Mouse (Mus musculus) forelimb bud, embryonic 11.5 days (tissue): ENCODE measurements around the gene Capn12.
"Not testable (repeated sequence)": the region's sequence is repeated elsewhere in the genome, so short reads cannot be mapped to it uniquely, and the experiment has no call there.

Experiments
- DNase-seq: peaks from one replicate; pipeline ENCODE4 v3.0.0-alpha.2; 2012; ENCODE audit warnings: low read depth, low spot score

Gene Capn12

DNA sequence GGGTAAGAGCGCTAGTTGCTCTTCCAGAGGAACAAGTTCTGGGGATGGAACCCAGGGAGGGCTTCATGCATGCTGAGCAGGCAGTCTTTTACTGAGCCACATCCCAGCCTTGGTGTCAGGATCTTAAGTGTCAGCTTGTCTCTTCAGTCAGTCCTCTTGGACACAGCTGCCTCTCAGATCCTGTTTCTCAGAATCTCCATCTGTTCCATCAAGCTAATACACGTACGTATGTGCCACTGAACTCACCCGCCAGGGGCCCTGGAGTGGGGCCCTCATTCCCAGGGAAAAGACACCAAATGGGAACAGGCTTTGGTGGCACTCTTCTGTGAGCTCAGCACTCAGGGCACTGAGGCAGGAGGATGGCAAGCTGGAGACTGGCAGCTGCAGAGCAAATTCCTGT, 3.4 kb upstream of the Capn12 start:
- no peak for DNase-seq

DNA sequence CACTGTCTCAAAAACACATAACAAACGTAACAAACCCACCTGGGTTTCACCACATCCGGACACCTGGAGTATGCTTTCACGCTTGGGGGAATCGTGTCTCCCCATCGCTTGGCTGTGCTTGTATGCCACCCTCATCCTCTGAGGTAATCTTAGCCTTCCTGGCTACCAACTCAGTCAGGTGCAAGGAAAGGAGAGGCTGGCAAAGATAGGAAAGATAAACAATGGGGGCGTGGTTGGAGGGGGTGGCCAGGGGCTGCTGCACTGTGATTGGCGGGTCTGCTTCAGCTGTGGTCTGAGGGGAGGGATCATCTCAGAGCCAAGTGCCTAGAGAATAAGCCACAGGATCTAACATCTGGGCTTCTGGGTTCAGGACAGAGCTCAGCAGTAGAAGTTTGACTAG, 1.6 kb upstream of the Capn12 start:
- no peak for DNase-seq

DNA sequence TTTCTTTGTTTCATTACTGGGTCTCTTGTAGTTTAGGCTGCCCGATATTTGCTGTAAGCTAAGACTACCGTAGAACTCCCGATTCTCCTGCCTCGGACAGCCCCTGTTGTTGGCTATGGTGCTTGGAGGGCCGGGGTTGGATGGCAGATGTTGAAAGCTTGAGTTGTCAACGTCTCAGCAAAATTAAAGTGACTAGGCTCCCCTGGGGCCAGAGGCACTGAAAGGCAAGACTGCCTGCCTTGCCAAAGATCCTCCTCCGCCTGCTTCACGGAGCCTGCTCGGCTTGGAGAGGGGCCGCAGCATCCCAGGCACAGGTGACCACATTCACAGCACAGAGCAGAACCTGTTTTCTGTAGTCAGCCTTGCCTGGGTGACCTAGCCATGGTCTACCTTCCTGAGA, 668 bp upstream of the Capn12 start:
- DNase-seq = no peak

DNA sequence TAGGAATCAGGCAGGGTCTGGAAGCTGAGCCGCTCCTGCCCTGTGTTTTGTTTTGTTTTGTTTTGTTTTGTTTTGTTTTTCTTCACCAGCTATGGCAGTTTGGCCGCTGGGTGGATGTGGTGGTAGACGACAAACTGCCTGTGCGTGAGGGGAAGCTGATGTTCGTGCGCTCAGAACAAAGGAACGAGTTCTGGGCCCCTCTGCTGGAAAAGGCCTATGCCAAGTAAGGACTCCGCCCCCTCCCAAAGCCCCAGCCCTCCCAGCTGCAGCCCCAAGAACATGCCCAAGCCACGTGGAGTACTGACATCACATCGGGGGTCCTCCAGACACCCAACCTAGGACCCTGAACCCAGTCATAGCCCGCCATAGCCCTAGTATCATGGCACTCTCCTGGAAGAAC, 1.8 kb downstream of the Capn12 start:
- no peak for DNase-seq

DNA sequence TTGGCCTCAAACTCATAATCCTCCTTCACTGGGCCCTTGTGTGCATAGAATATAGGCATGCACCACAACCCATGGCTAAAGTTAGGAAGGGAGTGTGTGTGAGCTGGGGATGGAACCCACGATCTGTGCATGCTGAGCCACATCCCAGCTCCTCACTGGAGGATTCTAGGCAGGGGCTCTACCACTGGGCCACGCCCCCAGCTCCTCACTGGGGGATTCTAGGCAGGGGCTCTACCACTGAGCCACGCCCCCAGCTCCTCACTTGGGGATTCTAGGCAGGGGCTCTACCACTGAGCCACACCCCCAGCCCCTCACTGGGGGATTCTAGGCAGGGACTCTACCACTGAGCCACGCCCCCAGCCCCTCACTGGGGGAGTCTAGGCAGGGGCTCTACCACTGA, 2.5 kb downstream of the Capn12 start:
- not testable (repeated sequence) for DNase-seq

DNA sequence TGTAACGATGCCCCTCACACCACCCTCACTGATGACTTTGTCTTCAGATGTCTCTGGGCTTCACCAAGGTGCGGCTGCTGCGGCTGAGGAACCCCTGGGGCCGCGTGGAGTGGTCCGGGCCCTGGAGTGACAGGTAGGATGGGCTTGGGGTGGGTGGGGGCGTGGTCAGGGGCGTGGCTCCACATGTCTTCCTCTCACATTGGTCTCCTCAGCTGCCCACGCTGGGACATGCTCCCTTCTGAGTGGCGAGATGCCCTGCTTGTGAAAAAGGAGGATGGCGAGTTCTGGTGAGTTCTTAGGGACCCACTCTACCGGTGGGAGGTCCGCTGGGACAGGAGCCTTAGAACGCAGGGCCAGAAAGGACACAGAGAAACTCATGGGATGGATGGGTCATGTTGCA, 5.3 kb downstream of the Capn12 start:
- DNase-seq = no peak

DNA sequence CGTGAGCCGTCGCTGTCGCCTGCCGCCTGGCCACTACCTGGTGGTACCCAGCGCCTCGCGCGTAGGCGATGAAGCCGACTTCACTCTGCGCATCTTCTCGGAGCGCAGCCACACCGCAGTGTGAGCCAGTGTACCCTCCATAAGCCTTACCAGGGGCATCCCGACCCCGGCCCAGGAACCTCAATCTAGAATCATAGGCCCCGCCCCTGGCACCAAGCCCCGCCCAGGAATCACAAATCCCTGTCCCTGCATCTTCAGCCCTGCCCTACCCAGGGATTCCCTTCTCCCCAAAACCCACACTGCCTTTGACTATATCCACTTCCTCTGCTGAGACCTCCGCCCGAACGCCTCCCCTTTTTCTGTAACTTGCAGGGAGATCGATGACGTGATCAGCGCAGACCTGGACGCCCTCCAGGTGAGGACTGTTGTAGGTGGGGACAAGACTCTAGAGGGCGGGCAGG, 7.5 kb downstream of the Capn12 start:
- no peak for DNase-seq

DNA sequence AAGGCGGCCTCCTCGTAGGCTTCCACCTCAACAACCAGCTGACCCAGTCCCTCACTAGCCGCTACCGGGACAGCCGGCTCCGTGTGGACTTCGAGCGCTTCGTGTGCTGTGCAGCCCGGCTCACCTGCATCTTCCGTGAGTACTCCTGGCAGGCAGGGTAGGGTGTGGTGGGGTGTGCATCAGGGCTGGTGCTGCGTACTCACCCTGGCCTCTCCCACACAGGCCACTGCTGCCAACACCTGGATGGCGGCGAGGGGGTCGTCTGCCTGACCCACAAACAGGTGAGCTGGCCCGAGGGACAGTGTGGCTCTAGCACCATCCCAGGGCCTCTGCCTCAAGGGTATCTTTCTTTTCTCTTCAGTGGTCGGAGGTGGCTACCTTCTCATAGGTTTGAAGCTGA, 11.4 kb downstream of the Capn12 start:
- no peak for DNase-seq

DNA sequence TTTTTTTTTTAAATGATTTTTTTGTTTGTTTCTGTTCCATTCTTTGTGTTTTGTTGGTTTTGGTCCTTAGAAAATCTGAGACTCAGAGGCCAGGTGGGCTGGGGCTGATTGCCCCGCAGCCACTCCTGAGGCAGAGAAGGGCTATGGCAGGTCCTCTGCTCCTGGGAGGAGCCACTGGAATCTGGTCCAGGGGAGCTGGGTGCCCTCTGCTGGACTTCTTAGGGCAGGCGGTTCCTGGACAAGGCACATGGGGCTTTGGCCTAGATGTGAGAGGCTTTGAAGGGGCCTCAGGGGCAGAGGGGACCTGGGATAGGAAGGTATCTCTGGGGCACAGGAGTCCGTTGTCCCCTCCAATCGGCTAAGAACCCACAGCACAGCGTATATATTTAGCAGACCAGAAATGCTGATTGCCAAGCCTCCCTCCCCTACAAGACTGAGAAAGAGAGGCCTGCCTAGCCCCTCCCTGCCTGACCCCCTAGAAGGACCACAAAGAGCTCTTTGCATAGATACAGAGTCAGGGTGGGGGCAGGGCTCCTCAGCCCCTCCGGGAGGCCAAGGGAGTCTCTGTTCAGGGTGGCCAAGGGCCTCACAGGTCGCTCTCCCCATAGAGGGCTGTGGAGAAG, 12.5 kb downstream of the Capn12 start:
- DNase-seq = peak; percentile 62

DNA sequence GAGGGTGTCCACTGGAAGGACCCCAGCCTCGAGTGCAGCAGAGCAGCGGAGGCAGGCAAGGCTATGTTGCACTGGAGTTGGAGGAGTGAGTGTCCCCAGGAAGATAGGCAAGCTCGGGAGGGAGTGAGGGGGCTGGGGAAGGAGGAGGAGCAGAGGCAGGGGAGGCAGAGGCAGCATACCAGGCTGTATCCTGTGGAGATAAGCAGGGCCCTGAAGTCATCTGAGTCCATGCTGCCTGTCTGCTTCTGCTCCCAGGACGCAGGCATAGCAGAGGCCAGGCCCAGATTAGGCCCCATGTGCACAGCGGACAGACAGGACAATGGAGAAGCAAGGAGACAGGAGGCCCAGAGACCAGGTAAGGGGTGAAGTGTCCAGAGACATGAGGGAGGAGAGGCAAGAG, 13.7 kb downstream of the Capn12 start:
- no peak for DNase-seq

DNA sequence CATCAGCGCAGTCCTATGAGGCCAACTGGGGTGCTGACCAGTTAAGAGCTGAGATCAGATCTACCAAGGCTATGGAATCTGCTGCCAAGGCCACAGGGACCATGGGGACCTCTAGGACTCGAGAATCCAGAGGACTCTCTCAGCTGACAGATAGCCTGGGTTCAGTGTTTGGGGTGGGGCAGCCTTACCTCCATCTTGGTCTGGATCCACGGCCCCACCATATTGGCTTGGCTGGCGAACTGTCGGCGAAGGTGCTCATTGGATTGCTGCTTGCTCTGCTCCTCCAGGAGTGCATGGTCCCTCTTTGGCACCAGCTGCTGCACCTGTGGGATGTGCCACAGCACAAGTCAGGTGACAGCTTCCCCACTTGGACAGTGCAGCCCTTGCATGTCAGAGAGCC, 16.4 kb downstream of the Capn12 start:
- no peak for DNase-seq

DNA sequence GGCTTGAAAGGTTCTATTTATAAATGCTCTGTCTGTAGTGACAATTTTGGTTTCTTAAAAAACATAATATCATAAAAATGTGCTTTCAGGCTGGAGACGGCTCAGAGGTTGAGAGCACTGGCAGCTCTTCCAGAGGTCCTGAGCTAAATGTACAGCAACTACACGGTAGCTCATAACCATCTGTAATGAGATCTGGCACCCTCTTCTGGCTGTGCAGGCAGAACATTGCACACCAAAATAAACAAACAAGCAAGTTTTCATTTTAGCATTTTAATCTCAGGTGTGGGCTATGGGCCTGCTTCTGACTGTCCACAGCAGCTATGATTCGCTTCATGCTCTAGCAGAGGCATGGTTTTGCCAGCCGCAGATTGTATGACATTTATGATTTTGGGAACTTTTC, 18.8 kb downstream of the Capn12 start:
- no peak for DNase-seq

DNA sequence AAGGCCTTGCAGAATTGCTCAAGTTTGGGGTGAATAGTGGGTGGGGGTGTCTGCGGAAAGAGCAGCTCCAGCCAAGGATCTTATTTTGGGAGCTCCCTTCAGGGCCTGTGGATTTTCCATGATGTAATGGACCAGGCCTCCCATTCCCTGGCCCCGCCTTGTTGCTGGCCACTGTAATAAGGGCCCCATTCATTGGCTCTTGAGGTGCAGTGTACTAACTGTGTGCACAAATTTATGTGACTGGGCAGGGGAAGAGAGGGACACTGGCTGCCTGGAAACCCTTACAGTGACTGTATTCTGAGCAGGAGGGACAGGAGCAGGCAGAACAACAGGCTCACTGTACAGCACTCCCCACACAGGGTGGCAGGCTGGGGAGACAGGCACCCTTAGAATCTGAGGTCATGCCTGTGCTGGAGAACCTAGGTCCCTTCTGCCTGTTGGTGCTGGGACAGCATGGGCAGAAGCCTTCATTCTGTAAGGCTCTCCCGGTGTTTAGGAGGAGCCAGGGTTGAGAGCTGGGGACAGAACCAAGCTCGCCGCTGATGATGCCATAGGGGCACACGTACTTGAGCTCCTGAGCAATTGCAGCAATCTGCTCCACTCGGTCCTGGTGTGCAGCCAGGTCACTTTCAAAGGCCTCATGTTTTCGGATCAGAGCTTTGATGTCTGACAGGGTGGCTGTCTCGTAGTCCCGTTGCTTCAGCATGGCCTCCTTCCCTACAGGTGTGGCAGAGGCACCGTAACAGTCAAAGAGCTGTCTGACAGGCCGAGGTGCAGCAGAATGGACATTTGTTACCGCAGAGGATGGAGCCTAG, 20.3 kb downstream of the Capn12 start:
- no peak for DNase-seq

DNA sequence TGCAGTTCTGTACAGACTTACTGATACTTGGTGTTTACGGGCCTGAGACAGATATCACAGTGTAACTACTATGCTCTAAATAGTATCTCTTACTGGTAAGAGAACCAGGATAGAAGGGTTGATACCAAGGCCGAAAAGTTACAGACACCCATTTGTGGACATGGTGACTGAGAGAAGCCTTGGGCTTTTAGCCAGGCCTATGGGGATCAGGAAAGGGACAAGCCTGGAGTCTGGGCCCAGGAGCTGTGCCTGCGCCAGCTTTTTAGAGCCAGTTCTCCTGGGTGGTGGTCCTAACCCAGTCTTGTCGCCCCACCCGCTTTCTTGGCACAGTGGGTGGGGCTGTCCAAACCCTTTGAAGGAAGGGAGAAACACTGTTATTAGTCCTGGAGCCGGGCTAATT, 21.0 kb downstream of the Capn12 start:
- DNase-seq = no peak

DNA sequence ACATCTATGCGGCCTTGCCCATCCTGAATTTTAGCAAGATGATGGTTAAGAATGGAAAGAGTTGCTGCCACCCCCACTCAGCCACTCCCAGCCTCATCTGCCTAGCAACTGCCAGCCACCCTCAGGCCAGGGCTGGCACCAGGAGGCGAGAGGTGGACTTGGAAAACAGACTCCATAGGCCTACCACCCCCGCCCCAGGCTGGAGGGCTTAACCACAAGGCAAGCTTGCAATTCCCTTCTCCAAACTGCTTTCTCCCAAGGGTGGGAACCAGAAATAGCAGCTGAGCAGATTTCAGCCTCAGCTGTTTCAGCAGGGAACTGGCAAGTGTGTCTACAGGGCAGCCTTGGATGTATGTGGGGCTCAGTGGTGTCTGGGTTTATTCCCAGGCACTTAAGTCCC, 21.6 kb downstream of the Capn12 start:
- no peak for DNase-seq

DNA sequence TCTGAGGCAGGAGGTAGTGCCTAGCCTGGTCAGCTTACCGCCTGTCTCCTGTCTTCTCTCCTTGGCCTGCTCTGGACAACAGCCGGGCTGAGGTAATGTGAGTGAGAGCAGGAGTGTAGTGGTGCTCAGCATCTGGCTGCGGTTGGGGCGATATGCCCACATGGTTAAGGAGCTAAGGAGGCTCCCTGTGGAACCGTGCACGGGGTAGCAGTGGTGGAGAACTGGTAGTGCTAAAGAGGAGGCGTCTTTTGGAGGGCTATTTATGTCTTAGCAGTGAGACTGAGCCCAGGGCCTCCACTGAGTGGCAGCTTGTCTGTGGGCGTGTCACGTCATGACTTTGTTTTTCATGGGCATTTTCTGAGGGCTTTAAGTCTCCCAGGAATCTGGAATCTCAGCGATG, 22.6 kb downstream of the Capn12 start:
- DNase-seq = no peak

DNA sequence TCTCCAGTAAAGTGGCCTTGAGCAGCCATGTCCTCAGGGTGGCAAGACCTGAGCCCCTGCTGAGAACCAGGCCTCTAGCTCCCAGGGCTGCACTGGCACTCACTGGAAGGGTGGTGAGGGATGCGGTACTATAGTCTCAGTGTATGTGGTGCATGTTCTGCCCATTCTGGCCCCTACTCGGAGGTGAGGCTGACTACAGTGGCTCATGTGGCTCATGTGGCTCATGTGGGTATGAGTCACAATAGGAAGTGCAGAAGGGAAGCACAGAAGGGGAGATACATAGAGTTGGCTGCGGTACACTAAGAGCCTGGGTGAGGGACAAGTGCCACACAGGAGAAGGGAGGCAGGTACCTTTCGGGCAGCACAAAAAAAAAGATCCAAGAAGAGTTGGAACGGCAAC, 26.0 kb downstream of the Capn12 start:
- no peak for DNase-seq

DNA sequence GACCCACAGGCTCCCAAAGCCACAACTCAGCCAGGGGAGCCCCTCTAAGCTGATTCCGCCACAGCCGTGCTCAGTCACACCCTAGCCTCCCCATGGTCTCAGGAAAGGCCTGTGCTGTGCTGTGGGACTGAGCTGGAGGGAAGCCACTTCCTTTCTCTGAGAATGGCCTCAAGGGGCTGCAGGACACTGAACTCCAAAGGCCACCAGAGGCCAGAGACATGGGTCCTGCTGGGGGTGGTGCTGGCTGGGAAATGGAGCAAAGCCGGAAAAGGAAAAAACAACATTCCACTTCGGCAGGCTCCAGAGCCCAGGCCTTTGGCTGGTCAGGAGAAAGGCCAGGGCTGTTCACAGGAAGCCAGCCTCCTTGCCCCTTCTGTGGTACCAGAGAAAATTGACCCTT, 30.4 kb downstream of the Capn12 start:
- no peak for DNase-seq

DNA sequence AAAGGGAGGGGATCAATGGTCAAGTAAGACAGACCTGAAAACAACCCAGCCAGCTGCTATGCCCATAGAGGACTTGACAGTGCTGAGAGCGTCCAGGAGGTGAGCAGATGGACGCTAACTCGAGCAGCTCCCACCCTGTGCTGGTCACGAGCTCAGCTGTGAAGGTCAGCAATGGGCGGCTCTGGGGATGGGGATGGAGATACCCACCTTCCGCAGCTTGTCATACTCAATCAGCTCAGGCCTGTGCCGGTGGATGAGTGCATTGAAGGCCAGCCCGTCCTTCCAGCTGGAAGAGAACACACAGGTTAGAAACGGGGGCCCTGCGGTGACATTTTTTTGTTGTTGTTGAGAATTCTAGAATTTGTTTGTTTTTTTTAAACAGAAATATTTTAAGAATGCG, 31.9 kb downstream of the Capn12 start:
- DNase-seq = no peak

DNA sequence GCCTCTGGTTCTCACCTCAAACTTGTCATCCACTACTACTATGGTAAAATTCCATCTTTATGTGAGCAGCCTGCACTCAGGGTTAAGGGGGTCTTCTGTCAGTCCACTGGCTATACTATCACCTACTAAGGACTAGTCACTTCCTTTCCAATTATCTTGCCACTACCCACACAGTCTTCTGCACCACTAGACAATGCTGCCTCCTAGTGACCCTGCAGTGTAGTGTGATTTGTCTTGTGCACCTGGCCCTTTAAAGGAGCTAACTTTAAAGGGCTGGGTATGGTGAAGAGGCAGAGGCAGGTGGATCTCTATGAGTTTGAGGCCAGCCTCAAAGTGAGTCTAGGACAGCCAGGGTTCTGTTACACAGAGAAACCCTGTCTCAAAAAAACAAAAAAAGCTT, 35.3 kb downstream of the Capn12 start:
- DNase-seq = no peak

DNA sequence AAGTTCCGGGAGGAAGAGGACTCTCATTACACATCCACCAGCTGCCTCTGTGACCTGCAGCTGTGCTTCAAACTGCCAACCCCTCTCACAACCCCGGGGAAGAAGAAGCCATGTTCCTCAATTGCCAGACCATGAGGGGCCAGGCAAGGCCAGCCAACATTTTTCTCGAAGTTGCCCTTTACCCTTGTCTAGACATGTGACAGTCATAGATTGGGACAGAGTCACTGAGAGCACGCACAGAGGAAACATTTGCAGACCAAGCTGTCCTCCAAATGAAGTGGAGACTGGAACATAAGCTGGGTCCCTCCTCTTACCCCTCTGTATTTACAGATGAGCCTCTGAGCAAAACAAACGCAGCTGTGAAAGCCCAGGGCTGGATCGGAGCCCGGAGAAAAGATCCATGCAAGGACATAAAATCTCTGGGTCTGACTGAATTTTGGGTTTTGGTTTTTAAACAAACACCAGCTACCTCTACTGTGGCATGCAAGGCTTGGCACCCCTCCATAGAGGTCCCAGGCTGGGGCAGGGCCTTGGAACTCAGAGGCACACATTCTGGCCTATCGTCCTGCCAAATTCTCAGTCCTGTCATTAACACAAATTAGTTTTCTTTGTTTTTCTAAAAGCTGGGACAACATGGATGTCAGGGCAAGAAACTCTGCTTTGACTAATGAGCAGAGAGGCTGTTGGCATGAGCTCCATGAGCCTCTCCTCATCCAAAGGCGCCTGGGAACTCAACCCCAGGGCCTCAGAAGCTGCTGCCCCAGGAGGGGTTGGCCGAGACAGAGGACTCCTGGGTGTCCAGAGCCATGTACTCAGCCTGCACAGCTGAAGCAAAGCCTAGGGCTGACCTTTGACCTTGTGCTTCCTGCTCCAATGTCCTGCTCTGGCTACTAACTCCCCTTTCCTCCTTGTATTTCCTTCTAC, 36.5 kb downstream of the Capn12 start:
- no peak for DNase-seq

DNA sequence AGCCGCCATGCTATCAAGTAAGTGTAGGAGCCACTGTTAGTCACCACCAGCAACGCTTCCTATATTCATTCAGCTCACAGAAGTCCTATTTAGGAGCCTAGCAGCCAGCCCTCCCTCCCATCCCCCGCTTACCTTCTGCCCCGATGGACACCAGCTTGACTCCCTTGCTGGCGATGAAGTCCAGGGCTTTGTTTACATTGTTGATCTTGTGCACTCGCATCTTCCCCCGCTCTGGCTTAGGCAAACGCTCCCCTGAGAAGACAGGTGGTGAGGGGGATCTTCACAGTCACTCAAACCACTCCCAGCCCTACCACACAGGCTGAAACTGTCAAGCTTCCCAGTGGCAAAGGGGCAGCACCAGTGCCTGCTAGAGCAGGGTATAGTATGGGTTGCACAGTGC, 37.3 kb downstream of the Capn12 start:
- no peak for DNase-seq
